Mouse (Mus musculus): ENCODE measurements around the gene Tpst1. TPM values are rescaled to one million over a fixed set of nuclear protein-coding genes. Genes with fewer than 3 reads are reported as not detected.

The Tpst1 gene
- polyA plus RNA-seq, 1 experiment from 2014 or later, result 54.0 TPM

GRCm38 (mm10) chr5:130078834-130079156 is 5.7 kb downstream of the Tpst1 start:
- H3K27me3 ChIP-seq (replicated peaks; ENCODE audit: control insufficient read depth, insufficient read depth, low read length), result no peaks in the 10 kb centered on the region
- peak overlapping the region; percentile 86 for H3K4me2 ChIP-seq
- H3K4me1 ChIP-seq (replicated peaks; ENCODE audit: control insufficient read depth, insufficient read depth, low read length), result peaks cover 9% of the 10 kb centered on the region
- peak overlapping the region; percentile 26; the same call in 1 of the 2 replicates for H3K27ac ChIP-seq (ENCODE audit: low read depth, low read length)
- peak overlapping the region; percentile 84 for H3K9ac ChIP-seq (ENCODE audit: low read depth, low read length)
- WGBS, result 50% methylated on average over 6 of the region's 6 CpGs
- ATAC-seq (replicated peaks; ENCODE audit: low FRiP score), result peak; percentile 6; the same call in 1 of the 2 replicates
- peaks cover 3% of the 10 kb centered on the region; the same call in 1 of the 2 replicates for H3K9me3 ChIP-seq (ENCODE audit: control insufficient read depth, low read length)
- 0 out of 2 replicates have a peak, but pooled peaks cover 2% of the 10 kb centered on the region for H3K36me3 ChIP-seq (ENCODE audit: control insufficient read depth, insufficient read depth, low read length)
- H3K4me3 ChIP-seq (ENCODE audit: low read depth, low read length), result peak overlapping the region; percentile 76
- no peak for DNase-seq (ENCODE audit: low spot score)

GRCm38 (mm10) chr5:130079202-130080050 is 6.3 kb downstream of the Tpst1 start:
- 0 out of 2 replicates have a peak, but pooled peaks cover 2% of the 10 kb centered on the region for H3K36me3 ChIP-seq (ENCODE audit: control insufficient read depth, insufficient read depth, low read length)
- no peaks in the 10 kb centered on the region for H3K27me3 ChIP-seq (replicated peaks; ENCODE audit: control insufficient read depth, insufficient read depth, low read length)
- DNase-seq (ENCODE audit: low spot score), result peak; percentile 93
- H3K27ac ChIP-seq (ENCODE audit: low read depth, low read length), result peak overlapping the region; percentile 46; the same call in 1 of the 2 replicates
- peaks cover 9% of the 10 kb centered on the region for H3K4me1 ChIP-seq (replicated peaks; ENCODE audit: control insufficient read depth, insufficient read depth, low read length)
- peak overlapping the region; percentile 84 for H3K9ac ChIP-seq (ENCODE audit: low read depth, low read length)
- ATAC-seq (replicated peaks; ENCODE audit: low FRiP score), result peak; percentile 92
- H3K4me3 ChIP-seq (ENCODE audit: low read depth, low read length), result peak overlapping the region; percentile 76
- 1% methylated on average over 86 of the region's 86 CpGs for WGBS
- peak overlapping the region; percentile 86 for H3K4me2 ChIP-seq
- peaks cover 3% of the 10 kb centered on the region; the same call in 1 of the 2 replicates for H3K9me3 ChIP-seq (ENCODE audit: control insufficient read depth, low read length)

DNA sequence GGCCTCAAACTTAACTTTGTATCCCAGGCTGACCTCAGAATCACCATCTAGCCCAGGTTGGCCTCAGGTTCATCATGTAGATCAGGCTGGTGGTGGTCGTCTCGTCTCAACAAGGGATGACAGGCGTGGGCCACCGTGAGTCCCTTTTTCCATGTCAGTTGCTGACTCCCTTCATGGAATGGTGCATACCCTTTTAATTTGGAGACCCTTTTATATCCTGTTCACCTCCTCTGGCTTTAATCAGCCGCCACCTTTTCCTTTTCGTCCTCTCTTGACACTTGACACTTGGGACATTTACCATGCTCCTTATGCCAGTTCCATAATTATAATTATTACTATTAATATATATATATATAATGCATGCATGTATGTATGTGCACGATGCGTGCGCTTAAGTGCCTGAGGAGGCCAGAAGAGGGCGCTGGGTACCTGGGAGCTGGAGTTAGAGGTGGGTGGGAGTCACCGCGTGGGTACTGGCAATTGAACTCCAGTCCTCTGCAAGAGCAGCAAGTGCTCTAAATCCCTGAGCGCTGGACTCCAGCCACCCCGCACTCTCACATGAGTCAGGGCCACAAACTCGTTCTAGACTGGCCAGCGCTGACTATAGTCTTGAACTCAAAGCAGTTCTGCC is 7.0 kb downstream of the Tpst1 start:
- no peak for ATAC-seq (replicated peaks; ENCODE audit: low FRiP score)
- H3K36me3 ChIP-seq (ENCODE audit: control insufficient read depth, insufficient read depth, low read length), result 0 out of 2 replicates have a peak, but pooled peaks cover 2% of the 10 kb centered on the region
- H3K4me1 ChIP-seq (replicated peaks; ENCODE audit: control insufficient read depth, insufficient read depth, low read length), result peaks cover 9% of the 10 kb centered on the region
- no peak overlapping the region for H3K27ac ChIP-seq (ENCODE audit: low read depth, low read length)
- H3K27me3 ChIP-seq (replicated peaks; ENCODE audit: control insufficient read depth, insufficient read depth, low read length), result no peaks in the 10 kb centered on the region
- no peak for DNase-seq (ENCODE audit: low spot score)
- H3K9ac ChIP-seq (ENCODE audit: low read depth, low read length), result peak overlapping the region; percentile 84
- peak overlapping the region; percentile 76 for H3K4me3 ChIP-seq (ENCODE audit: low read depth, low read length)
- peaks cover 3% of the 10 kb centered on the region; the same call in 1 of the 2 replicates for H3K9me3 ChIP-seq (ENCODE audit: control insufficient read depth, low read length)
- 71% methylated on average over 16 of the region's 16 CpGs for WGBS
- H3K4me2 ChIP-seq, result peak overlapping the region; percentile 86

DNA sequence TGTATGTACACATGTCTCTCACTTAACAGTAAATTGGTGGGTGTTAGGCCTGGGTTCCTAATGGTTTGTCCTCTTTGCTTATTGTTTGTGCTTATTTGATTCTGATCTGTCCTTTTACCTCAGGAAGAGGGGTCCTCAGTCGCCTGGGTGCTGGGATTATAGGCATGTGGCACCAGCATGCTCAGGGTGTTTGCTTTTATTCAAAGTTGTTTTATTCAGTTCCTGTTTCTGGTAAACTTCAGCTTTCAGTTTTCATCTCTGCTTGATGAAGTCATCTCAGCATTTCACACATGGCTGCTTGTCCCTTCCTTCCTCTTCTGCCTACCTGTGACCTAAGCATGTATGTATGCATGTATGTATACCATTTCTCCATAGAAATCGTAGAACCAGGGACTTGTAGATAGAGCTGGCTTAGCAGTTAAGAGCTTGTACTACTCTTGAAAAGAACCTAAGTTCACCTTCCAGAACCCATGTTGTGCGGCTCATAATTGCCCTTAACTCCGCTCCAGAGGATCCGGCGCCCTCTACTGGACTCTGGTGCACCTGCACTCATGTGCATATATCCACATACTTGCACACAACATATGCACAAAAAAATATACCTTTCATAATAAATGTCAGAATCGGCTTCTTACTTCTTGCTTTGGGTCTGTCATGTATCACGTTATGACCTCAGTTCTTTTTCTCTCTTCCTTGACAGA is 8.2 kb downstream of the Tpst1 start:
- DNase-seq (ENCODE audit: low spot score), result no peak
- Histone ChIP-seq H3K4me1 (replicated peaks; ENCODE audit: control insufficient read depth, insufficient read depth, low read length) (peaks cover 9% of the 10 kb centered on the region), H3K27ac (ENCODE audit: low read depth, low read length) (no peak overlapping the region), H3K4me2 (no peak overlapping the region), H3K9me3 (ENCODE audit: control insufficient read depth, low read length) (peaks cover 3% of the 10 kb centered on the region; the same call in 1 of the 2 replicates), H3K36me3 (ENCODE audit: control insufficient read depth, insufficient read depth, low read length) (0 out of 2 replicates have a peak, but pooled peaks cover 4% of the 10 kb centered on the region), H3K27me3 (replicated peaks; ENCODE audit: control insufficient read depth, insufficient read depth, low read length) (no peaks in the 10 kb centered on the region), H3K4me3 (ENCODE audit: low read depth, low read length) (no peak overlapping the region), H3K9ac (ENCODE audit: low read depth, low read length) (no peak overlapping the region)
- WGBS, result 92% methylated on average over 8 of the region's 8 CpGs
- ATAC-seq (replicated peaks; ENCODE audit: low FRiP score), result no peak

DNA sequence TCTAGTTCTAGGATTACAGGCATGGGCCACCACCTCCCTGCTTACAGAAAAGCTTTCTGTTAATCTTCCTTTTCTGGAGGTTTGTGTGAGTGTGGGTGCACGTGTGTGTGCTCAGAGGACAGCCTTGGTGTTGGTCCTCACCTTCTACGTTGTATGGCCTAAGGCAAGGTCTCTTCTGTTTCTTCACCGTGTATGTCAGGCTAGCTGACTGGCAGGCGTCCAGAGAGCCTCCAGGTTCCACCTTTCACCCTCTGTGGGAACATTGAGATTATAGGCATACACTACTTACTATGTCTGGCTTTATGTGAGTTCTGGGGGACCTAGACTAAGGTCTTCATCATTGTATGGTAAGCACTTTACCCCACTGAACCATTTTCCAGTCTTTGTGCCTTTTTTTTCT is 9.3 kb downstream of the Tpst1 start:
- no peak for ATAC-seq (replicated peaks; ENCODE audit: low FRiP score)
- H3K27ac ChIP-seq (ENCODE audit: low read depth, low read length), result no peak overlapping the region
- DNase-seq (ENCODE audit: low spot score), result no peak
- 79% methylated on average over 4 of the region's 4 CpGs for WGBS
- H3K9me3 ChIP-seq (ENCODE audit: control insufficient read depth, low read length), result peaks cover 3% of the 10 kb centered on the region; the same call in 1 of the 2 replicates
- H3K4me3 ChIP-seq (ENCODE audit: low read depth, low read length), result no peak overlapping the region
- no peaks in the 10 kb centered on the region for H3K27me3 ChIP-seq (replicated peaks; ENCODE audit: control insufficient read depth, insufficient read depth, low read length)
- H3K4me1 ChIP-seq (replicated peaks; ENCODE audit: control insufficient read depth, insufficient read depth, low read length), result peaks cover 9% of the 10 kb centered on the region
- H3K4me2 ChIP-seq, result no peak overlapping the region
- 0 out of 2 replicates have a peak, but pooled peaks cover 4% of the 10 kb centered on the region for H3K36me3 ChIP-seq (ENCODE audit: control insufficient read depth, insufficient read depth, low read length)
- no peak overlapping the region for H3K9ac ChIP-seq (ENCODE audit: low read depth, low read length)

DNA sequence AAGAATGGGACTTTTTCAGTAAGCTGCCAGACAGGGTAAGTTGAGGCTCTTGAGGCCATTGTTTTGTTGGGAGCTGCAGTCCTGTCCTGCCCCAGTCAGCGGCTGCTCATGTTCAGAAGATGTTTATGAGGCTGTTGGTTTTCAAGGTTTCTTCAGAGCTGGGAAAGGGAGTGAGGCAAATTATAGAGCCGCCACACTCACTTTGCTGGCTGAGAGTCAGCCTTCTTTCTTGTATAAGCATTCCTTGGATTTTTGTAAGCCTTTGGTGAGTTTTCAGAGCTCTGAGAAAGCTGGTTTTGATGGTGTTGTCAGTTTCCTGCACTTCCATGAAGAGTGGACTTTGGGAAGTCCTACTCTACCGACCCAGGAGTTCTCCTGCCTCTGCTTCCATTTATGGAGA is 11.1 kb downstream of the Tpst1 start:
- H3K36me3 ChIP-seq (ENCODE audit: control insufficient read depth, insufficient read depth, low read length), result 0 out of 2 replicates have a peak, but pooled peaks cover 4% of the 10 kb centered on the region
- no peak overlapping the region for H3K27ac ChIP-seq (ENCODE audit: low read depth, low read length)
- DNase-seq (ENCODE audit: low spot score) (no peak), ATAC-seq (replicated peaks; ENCODE audit: low FRiP score) (no peak)
- H3K27me3 ChIP-seq (replicated peaks; ENCODE audit: control insufficient read depth, insufficient read depth, low read length), result no peaks in the 10 kb centered on the region
- H3K4me2 ChIP-seq, result no peak overlapping the region
- 83% methylated on average over 3 of the region's 3 CpGs for WGBS
- peaks cover 4% of the 10 kb centered on the region; the same call in 1 of the 2 replicates for H3K4me1 ChIP-seq (replicated peaks; ENCODE audit: control insufficient read depth, insufficient read depth, low read length)
- no peak overlapping the region for H3K9ac ChIP-seq (ENCODE audit: low read depth, low read length)
- peaks cover 3% of the 10 kb centered on the region; the same call in 1 of the 2 replicates for H3K9me3 ChIP-seq (ENCODE audit: control insufficient read depth, low read length)
- H3K4me3 ChIP-seq (ENCODE audit: low read depth, low read length), result no peak overlapping the region

DNA sequence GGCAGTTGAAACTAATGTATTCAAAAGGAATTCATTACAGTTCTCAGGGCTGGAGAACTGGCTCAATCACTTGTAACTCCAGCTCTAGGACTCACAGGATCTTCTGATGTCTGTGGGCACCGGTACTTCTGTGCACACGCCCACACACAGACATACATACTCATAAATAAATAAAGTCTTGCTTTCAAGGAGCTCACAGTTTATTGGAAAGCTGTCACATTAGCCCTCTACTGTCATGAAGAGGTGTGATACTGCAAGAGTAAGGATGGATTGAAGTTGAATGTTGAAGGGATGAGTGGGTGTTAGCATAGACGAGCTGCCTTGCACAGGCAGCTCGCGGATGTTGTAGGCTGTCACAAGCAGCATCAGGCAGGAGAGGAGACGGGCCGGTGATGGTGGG is 14.9 kb downstream of the Tpst1 start:
- Histone ChIP-seq H3K4me1 (replicated peaks; ENCODE audit: control insufficient read depth, insufficient read depth, low read length) (peaks cover 2% of the 10 kb centered on the region; the same call in 1 of the 2 replicates), H3K9ac (ENCODE audit: low read depth, low read length) (no peak overlapping the region), H3K4me2 (no peak overlapping the region), H3K27me3 (replicated peaks; ENCODE audit: control insufficient read depth, insufficient read depth, low read length) (no peaks in the 10 kb centered on the region), H3K36me3 (ENCODE audit: control insufficient read depth, insufficient read depth, low read length) (0 out of 2 replicates have a peak, but pooled peaks cover 2% of the 10 kb centered on the region), H3K9me3 (ENCODE audit: control insufficient read depth, low read length) (no peaks in the 10 kb centered on the region), H3K4me3 (ENCODE audit: low read depth, low read length) (no peak overlapping the region), H3K27ac (ENCODE audit: low read depth, low read length) (no peak overlapping the region)
- ATAC-seq (replicated peaks; ENCODE audit: low FRiP score), result no peak
- DNase-seq (ENCODE audit: low spot score), result no peak
- WGBS, result 84% methylated on average over 7 of the region's 7 CpGs

- H3K9me3 ChIP-seq (ENCODE audit: control insufficient read depth, low read length), result no peaks in the 10 kb centered on the region
- H3K4me2 ChIP-seq, result no peak overlapping the region
- no peak overlapping the region for H3K4me3 ChIP-seq (ENCODE audit: low read depth, low read length)
- H3K27me3 ChIP-seq (replicated peaks; ENCODE audit: control insufficient read depth, insufficient read depth, low read length), result no peaks in the 10 kb centered on the region
- ATAC-seq (replicated peaks; ENCODE audit: low FRiP score), result no peak
- H3K36me3 ChIP-seq (ENCODE audit: control insufficient read depth, insufficient read depth, low read length), result 0 out of 2 replicates have a peak, but pooled peaks cover 2% of the 10 kb centered on the region
- WGBS, result 78% methylated on average over 4 of the region's 4 CpGs
- no peak overlapping the region for H3K9ac ChIP-seq (ENCODE audit: low read depth, low read length)
- no peak for DNase-seq (ENCODE audit: low spot score)
- no peak overlapping the region for H3K27ac ChIP-seq (ENCODE audit: low read depth, low read length)
- H3K4me1 ChIP-seq (replicated peaks; ENCODE audit: control insufficient read depth, insufficient read depth, low read length), result peaks cover 2% of the 10 kb centered on the region; the same call in 1 of the 2 replicates
These were observed 15.5 kb downstream of the Tpst1 start for GRCm38 (mm10) chr5:130088612-130089011.

All from liver, embryonic 11.5 days (tissue).